Mouse (Mus musculus): ENCODE results near the gene Gab3.
A peak's percentile ranks its signal among the peaks of the same experiment; 100 is the strongest.
"Not testable (repeated sequence)": the region's sequence is repeated elsewhere in the genome, so short reads cannot be mapped to it uniquely, and the experiment has no call there.

Gene Gab3

GRCm38 (mm10) chrX:75035162-75035561, 50.1 kb downstream of the Gab3 start:
- DNase-seq (ENCODE audit: low spot score in 2 of 2) = peak; percentile 9 to 18

GRCm38 (mm10) chrX:75034054-75034453, 51.2 kb downstream of the Gab3 start:
- not testable (repeated sequence) for DNase-seq (ENCODE audit: low spot score in 2 of 2)

- DNase-seq (ENCODE audit: low spot score in 2 of 2) = no peak
Observed at GRCm38 (mm10) chrX:74983734-74984133, 101.5 kb downstream of the Gab3 start.

GRCm38 (mm10) chrX:74962899-74963298, 122.4 kb downstream of the Gab3 start:
- peak in 1 of 2 experiments; percentile 2 for DNase-seq (ENCODE audit: low spot score in 2 of 2)

- DNase-seq (ENCODE audit: low spot score in 2 of 2) = not testable (repeated sequence)
Observed at GRCm38 (mm10) chrX:74959161-74959560, 126.1 kb downstream of the Gab3 start.

All from natural killer cell, adult 2 months (primary cell).